Mouse (Mus musculus): ENCODE measurements around the gene Ncs1. TPM values are rescaled to one million over a fixed set of nuclear protein-coding genes. Genes with fewer than 3 reads are reported as not detected.

Gene Ncs1
- polyA plus RNA-seq, 1 experiment from 2014 or later, result 183 TPM

DNA sequence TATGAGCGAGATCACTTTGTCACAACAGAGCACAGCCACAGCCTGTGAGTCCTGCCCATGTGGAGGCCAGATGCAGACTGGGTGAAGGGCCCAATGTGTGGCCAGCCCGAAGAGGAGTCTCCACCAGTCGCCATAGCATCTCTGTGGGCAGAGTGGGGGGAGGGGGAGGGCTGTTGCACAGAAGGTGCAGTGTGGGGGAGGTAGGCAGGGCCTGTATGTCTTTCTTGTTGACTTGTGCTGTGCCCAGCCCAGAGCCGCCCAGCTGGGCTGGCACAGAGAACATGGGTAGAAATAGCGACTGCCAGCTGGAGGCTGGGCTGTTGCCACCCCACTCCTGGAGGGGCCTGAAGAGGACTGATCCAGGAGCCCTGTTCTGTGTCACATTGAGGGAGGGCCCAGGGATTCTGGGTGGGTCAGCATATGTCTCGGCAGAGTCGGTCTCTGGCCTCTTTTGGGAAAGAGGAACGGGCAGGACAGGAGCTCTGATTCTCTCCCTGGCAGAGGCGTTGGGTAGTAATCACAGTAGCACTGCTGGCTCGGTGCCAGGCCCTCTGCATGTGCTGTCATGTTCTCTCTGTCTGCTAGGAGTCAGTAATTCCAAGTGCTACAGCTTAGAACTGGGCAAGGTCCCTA lies 18.2 kb downstream of the Ncs1 start:
- ATAC-seq (replicated peaks), result peak; percentile 61; the same call in 1 of the 2 replicates
- H3K36me3 ChIP-seq (replicated peaks), result no peaks in the 10 kb centered on the region
- WGBS, result 38% methylated on average over 10 of the region's 10 CpGs
- H3K27ac ChIP-seq, result peak overlapping the region; percentile 64
- no peak overlapping the region for H3K4me2 ChIP-seq
- no peak overlapping the region for H3K4me3 ChIP-seq
- H3K9ac ChIP-seq, result no peak overlapping the region
- H3K4me1 ChIP-seq, result peaks cover 74% of the 10 kb centered on the region
- H3K9me3 ChIP-seq, result no peaks in the 10 kb centered on the region
- H3K27me3 ChIP-seq (replicated peaks), result no peaks in the 10 kb centered on the region

DNA sequence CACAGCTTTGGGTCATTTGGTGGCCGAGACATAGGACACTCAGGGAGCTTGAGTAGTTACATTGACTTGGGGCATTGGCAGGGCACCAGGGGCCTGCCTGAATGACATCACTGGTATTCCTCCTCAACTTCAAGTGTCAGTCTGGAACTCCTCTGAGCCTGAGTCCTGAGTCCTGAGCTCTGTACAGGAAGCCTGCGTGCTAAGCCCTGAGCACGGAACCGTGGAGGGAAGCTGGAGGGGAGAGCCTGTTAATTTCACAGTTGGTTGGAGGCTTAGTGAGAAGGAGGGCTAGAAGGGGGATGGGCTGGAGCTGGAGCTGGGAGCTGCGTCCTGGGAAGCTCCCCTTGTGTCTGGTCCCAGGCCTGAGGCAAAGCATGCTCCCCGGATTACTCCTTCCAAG lies 21.8 kb downstream of the Ncs1 start:
- no peaks in the 10 kb centered on the region for H3K36me3 ChIP-seq (replicated peaks)
- H3K27me3 ChIP-seq (replicated peaks), result no peaks in the 10 kb centered on the region
- no peaks in the 10 kb centered on the region for H3K9me3 ChIP-seq
- H3K27ac ChIP-seq, result no peak overlapping the region
- peaks cover 64% of the 10 kb centered on the region for H3K4me1 ChIP-seq
- no peak overlapping the region for H3K9ac ChIP-seq
- no peak overlapping the region for H3K4me2 ChIP-seq
- 0 out of 2 replicates have a peak, but pooled peaks have one; percentile 20 for ATAC-seq (replicated peaks)
- WGBS, result 13% methylated on average over 6 of the region's 6 CpGs
- H3K4me3 ChIP-seq, result no peak overlapping the region

DNA sequence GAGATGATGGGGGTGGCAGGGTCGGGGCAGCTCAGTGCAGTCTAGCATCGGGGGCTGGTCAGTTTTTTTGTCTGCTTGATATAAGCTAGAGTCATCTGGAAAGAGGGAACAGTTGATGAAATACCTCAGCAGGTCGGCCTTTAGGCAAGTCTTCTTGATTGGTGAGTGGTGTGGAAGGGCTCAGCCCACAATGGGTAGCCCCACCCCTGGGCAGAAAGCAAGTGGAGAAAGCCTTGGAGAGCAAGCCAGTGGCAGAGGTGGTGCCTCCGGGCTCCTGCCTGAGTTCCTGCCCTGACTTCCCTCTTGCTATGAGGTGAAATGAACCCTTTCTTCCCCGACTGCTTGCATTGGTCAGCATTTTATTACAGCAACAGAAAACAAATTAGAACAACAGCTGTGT lies 23.0 kb downstream of the Ncs1 start:
- Histone ChIP-seq H3K9me3 (no peaks in the 10 kb centered on the region), H3K4me1 (peaks cover 52% of the 10 kb centered on the region), H3K36me3 (replicated peaks) (no peaks in the 10 kb centered on the region), H3K4me2 (no peak overlapping the region), H3K27me3 (replicated peaks) (no peaks in the 10 kb centered on the region), H3K4me3 (no peak overlapping the region), H3K27ac (no peak overlapping the region), H3K9ac (no peak overlapping the region)
- ATAC-seq (replicated peaks), result no peak
- 35% methylated on average over 5 of the region's 5 CpGs for WGBS

GRCm38 (mm10) chr2:31269188-31269587 lies 23.6 kb downstream of the Ncs1 start:
- ATAC-seq (replicated peaks), result no peak
- Histone ChIP-seq H3K27ac (no peak overlapping the region), H3K9me3 (no peaks in the 10 kb centered on the region), H3K4me2 (no peak overlapping the region), H3K4me1 (peaks cover 46% of the 10 kb centered on the region), H3K9ac (no peak overlapping the region), H3K27me3 (replicated peaks) (no peaks in the 10 kb centered on the region), H3K36me3 (replicated peaks) (no peaks in the 10 kb centered on the region), H3K4me3 (no peak overlapping the region)
- 95% methylated on average over 6 of the region's 6 CpGs for WGBS

GRCm38 (mm10) chr2:31269847-31270246 lies 24.2 kb downstream of the Ncs1 start:
- Histone ChIP-seq H3K4me2 (no peak overlapping the region), H3K27ac (no peak overlapping the region), H3K9me3 (no peaks in the 10 kb centered on the region), H3K4me1 (peaks cover 40% of the 10 kb centered on the region), H3K27me3 (replicated peaks) (no peaks in the 10 kb centered on the region), H3K9ac (no peak overlapping the region), H3K36me3 (replicated peaks) (no peaks in the 10 kb centered on the region), H3K4me3 (no peak overlapping the region)
- ATAC-seq (replicated peaks), result no peak
- 97% methylated on average over 10 of the region's 10 CpGs for WGBS

GRCm38 (mm10) chr2:31270470-31270869 lies 24.8 kb downstream of the Ncs1 start:
- Histone ChIP-seq H3K36me3 (replicated peaks) (0 out of 2 replicates have a peak, but pooled peaks cover 3% of the 10 kb centered on the region), H3K4me1 (peaks cover 34% of the 10 kb centered on the region), H3K4me2 (no peak overlapping the region), H3K9me3 (no peaks in the 10 kb centered on the region), H3K9ac (no peak overlapping the region), H3K27me3 (replicated peaks) (no peaks in the 10 kb centered on the region), H3K4me3 (no peak overlapping the region), H3K27ac (no peak overlapping the region)
- WGBS, result 95% methylated on average over 8 of the region's 8 CpGs
- no peak for ATAC-seq (replicated peaks)

GRCm38 (mm10) chr2:31271071-31271470 lies 25.4 kb downstream of the Ncs1 start:
- Histone ChIP-seq H3K27me3 (replicated peaks) (no peaks in the 10 kb centered on the region), H3K9me3 (no peaks in the 10 kb centered on the region), H3K4me2 (no peak overlapping the region), H3K4me1 (peaks cover 28% of the 10 kb centered on the region), H3K36me3 (replicated peaks) (0 out of 2 replicates have a peak, but pooled peaks cover 3% of the 10 kb centered on the region), H3K9ac (no peak overlapping the region), H3K27ac (no peak overlapping the region), H3K4me3 (no peak overlapping the region)
- WGBS, result 85% methylated on average over 1 of the region's 1 CpGs
- ATAC-seq (replicated peaks), result no peak

GRCm38 (mm10) chr2:31274993-31275392 lies 29.4 kb downstream of the Ncs1 start:
- Histone ChIP-seq H3K4me1 (no peaks in the 10 kb centered on the region), H3K27me3 (replicated peaks) (no peaks in the 10 kb centered on the region), H3K9me3 (no peaks in the 10 kb centered on the region), H3K9ac (no peak overlapping the region), H3K4me2 (no peak overlapping the region), H3K27ac (no peak overlapping the region), H3K4me3 (no peak overlapping the region), H3K36me3 (replicated peaks) (peaks cover 3% of the 10 kb centered on the region; the same call in 1 of the 2 replicates)
- no peak for ATAC-seq (replicated peaks)
- 87% methylated on average over 6 of the region's 6 CpGs for WGBS

- ATAC-seq (replicated peaks), result no peak
- H3K9me3 ChIP-seq, result no peaks in the 10 kb centered on the region
- H3K9ac ChIP-seq, result no peak overlapping the region
- H3K27me3 ChIP-seq (replicated peaks), result no peaks in the 10 kb centered on the region
- H3K4me3 ChIP-seq, result no peak overlapping the region
- H3K4me2 ChIP-seq, result no peak overlapping the region
- no peaks in the 10 kb centered on the region for H3K4me1 ChIP-seq
- no peak overlapping the region for H3K27ac ChIP-seq
- H3K36me3 ChIP-seq (replicated peaks), result peaks cover 12% of the 10 kb centered on the region
- WGBS, result 65% methylated on average over 6 of the region's 6 CpGs
Measured at GRCm38 (mm10) chr2:31277810-31278209, 32.2 kb downstream of the Ncs1 start.

DNA sequence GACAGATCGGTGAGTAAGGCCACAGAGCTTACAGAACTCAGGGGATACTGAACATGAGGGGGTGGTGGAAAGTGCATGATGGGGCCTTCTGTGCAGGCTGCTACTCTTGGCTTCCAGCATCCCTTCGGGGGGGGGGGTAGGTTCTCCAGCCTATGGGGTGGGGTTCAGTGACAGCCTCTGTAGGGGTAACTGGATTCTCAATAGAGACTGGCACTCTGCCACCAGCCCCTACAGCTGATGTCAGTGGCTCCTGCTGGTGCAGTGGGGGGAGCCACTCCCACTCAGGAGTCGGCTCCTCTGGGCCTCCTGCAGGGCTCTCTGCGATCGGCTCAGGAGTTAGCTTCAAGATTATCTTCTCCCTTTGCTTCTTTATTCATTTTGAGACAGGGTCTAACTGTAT lies 32.9 kb downstream of the Ncs1 start:
- H3K27me3 ChIP-seq (replicated peaks), result no peaks in the 10 kb centered on the region
- no peak overlapping the region for H3K27ac ChIP-seq
- H3K36me3 ChIP-seq (replicated peaks), result peaks cover 16% of the 10 kb centered on the region
- H3K4me1 ChIP-seq, result no peaks in the 10 kb centered on the region
- 59% methylated on average over 5 of the region's 5 CpGs for WGBS
- H3K4me2 ChIP-seq, result no peak overlapping the region
- no peak overlapping the region for H3K9ac ChIP-seq
- H3K9me3 ChIP-seq, result no peaks in the 10 kb centered on the region
- no peak overlapping the region for H3K4me3 ChIP-seq
- ATAC-seq (replicated peaks), result no peak

- no peak for ATAC-seq (replicated peaks)
- H3K27ac ChIP-seq, result no peak overlapping the region
- no peaks in the 10 kb centered on the region for H3K9me3 ChIP-seq
- H3K4me2 ChIP-seq, result no peak overlapping the region
- no peaks in the 10 kb centered on the region for H3K4me1 ChIP-seq
- 88% methylated on average over 8 of the region's 8 CpGs for WGBS
- no peaks in the 10 kb centered on the region for H3K27me3 ChIP-seq (replicated peaks)
- no peak overlapping the region for H3K9ac ChIP-seq
- H3K4me3 ChIP-seq, result no peak overlapping the region
- H3K36me3 ChIP-seq (replicated peaks), result peaks cover 29% of the 10 kb centered on the region
Measured at GRCm38 (mm10) chr2:31281138-31281537, 35.5 kb downstream of the Ncs1 start.

DNA sequence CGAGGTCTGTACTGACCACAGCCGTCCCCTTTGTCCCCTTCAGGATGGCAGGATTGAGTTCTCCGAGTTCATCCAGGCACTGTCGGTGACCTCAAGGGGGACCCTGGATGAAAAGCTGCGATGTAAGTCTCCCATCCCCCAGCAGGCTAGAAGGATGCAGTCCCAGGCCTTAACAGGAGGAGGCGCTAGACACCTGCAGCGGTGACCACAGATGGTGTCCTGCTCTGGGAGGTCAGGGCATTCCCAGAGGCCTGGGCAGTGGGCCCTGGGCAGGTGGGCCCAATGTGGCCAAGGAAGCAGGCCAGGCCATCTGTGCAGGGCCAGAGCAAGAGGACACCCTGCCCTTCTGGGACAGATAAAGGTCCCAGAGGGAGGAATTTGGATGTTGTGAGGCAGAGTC lies 36.6 kb downstream of the Ncs1 start:
- no peaks in the 10 kb centered on the region for H3K27me3 ChIP-seq (replicated peaks)
- 41% methylated on average over 7 of the region's 7 CpGs for WGBS
- no peak overlapping the region for H3K4me2 ChIP-seq
- H3K4me1 ChIP-seq, result no peaks in the 10 kb centered on the region
- no peak overlapping the region for H3K27ac ChIP-seq
- no peak overlapping the region for H3K4me3 ChIP-seq
- H3K9me3 ChIP-seq, result no peaks in the 10 kb centered on the region
- no peak for ATAC-seq (replicated peaks)
- no peak overlapping the region for H3K9ac ChIP-seq
- peaks cover 36% of the 10 kb centered on the region for H3K36me3 ChIP-seq (replicated peaks)

GRCm38 (mm10) chr2:31282880-31283279 lies 37.3 kb downstream of the Ncs1 start:
- H3K4me3 ChIP-seq, result no peak overlapping the region
- H3K36me3 ChIP-seq (replicated peaks), result peaks cover 38% of the 10 kb centered on the region
- H3K4me1 ChIP-seq, result no peaks in the 10 kb centered on the region
- H3K4me2 ChIP-seq, result no peak overlapping the region
- H3K27ac ChIP-seq, result no peak overlapping the region
- no peaks in the 10 kb centered on the region for H3K27me3 ChIP-seq (replicated peaks)
- H3K9ac ChIP-seq, result no peak overlapping the region
- 92% methylated on average over 12 of the region's 12 CpGs for WGBS
- no peaks in the 10 kb centered on the region for H3K9me3 ChIP-seq
- no peak for ATAC-seq (replicated peaks)
